Mouse (Mus musculus) midbrain, postnatal 0 days (tissue): ENCODE data around the gene Nup85. TPM values are rescaled to one million over a fixed set of nuclear protein-coding genes. Genes with fewer than 3 reads are reported as not detected.
A peak's percentile ranks its signal among the peaks of the same experiment; 100 is the strongest.

ENCODE experiments used
- ATAC-seq: fragments of 200-750 bp; cut with Nextera tagmentation; 2 replicates; pipeline ENCODE4 v1.8.0; 2017; ENCODE audit warnings: moderate number of reproducible peaks, mild to moderate bottlenecking, moderate TSS enrichment, moderate library complexity; ENCODE audit not compliant: low FRiP score
- DNase-seq: peaks from one replicate; pipeline ENCODE4 v3.0.0-alpha.2; 2015; ENCODE audit warnings: low spot score
- H3K27ac ChIP-seq: fragments of 300-500 bp; sonication (generic); 2 replicates; pipeline ENCODE4 v1.5.1; 2014; ENCODE audit warnings: low read depth, mild to moderate bottlenecking, low read length, mixed read lengths
- H3K27me3 ChIP-seq: fragments of 300-500 bp; sonication (generic); 2 replicates; pipeline ENCODE4 v1.6.1; 2014; ENCODE audit warnings: low read length, control low read depth, mixed read lengths; ENCODE audit not compliant: insufficient read depth
- H3K36me3 ChIP-seq: fragments of 300-500 bp; sonication (generic); 2 replicates; pipeline ENCODE4 v1.6.1; 2014; ENCODE audit warnings: low read length, control low read depth, mixed read lengths; ENCODE audit not compliant: insufficient read depth
- H3K4me1 ChIP-seq: fragments of 300-500 bp; sonication (generic); 2 replicates; pipeline ENCODE4 v1.6.1; 2014; ENCODE audit warnings: mild to moderate bottlenecking, control low read depth, antibody characterized with exemption, low read length, mixed read lengths; ENCODE audit not compliant: insufficient read depth
- H3K4me2 ChIP-seq: fragments of 300-500 bp; sonication (generic); 2 replicates; pipeline ENCODE4 v1.6.1; 2014; ENCODE audit warnings: low read depth, mild to moderate bottlenecking, low read length, mixed read lengths; ENCODE audit not compliant: poor library complexity, severe bottlenecking
- H3K4me3 ChIP-seq: fragments of 300-500 bp; sonication (generic); 2 replicates; pipeline ENCODE4 v1.5.1; 2014; ENCODE audit warnings: low read depth, mild to moderate bottlenecking, low read length, moderate library complexity
- H3K9ac ChIP-seq: fragments of 300-500 bp; sonication (generic); replicated peaks from 2 replicates; pipeline ENCODE4 v1.6.1; 2014; ENCODE audit warnings: mild to moderate bottlenecking, low read length, moderate library complexity, mixed read lengths; ENCODE audit not compliant: poor library complexity, severe bottlenecking
- H3K9me3 ChIP-seq: fragments of 300-500 bp; sonication (generic); 2 replicates; pipeline ENCODE4 v1.6.1; 2016; ENCODE audit warnings: low read length, control low read depth
- CTCF ChIP-seq: IDR thresholded peaks from 2 replicates; pipeline ENCODE4 v1.5.1; 2016; ENCODE audit warnings: antibody characterized with exemption, mild to moderate bottlenecking
- WGBS: fragments of 180-500 bp; shearing (Covaris S2); extraction: QIAGEN DNeasy Blood & Tissue Kit; methylation state at CpG from one replicate; pipeline ENCODE4 v1.1.7; 2014; 5-methylcytosine and 5-hydroxymethylcytosine counted together
- polyA plus RNA-seq: library from polyadenylated mRNA; unstranded; fragments of >200 nt; fragmentation: Nextera tagmentation; extraction: Ambion mirVana; gene quantifications from 2 replicates; pipeline ENCODE4 v1.2.1, GENCODE M21; 2015
- total RNA-seq: library from RNA; depleted of rRNA; stranded (reverse); fragments of >200 nt; gene quantifications from 2 replicates; pipeline ENCODE4 v1.2.3, GENCODE M21; 2014

The Nup85 gene
- total and polyA plus RNA-seq, 2 experiments from 2014 or later = 59.5 to 75.6 TPM

- peaks cover 21% of the 10 kb centered on the region for H3K36me3 ChIP-seq
- H3K4me3 ChIP-seq = peak overlapping the region; percentile 71
- peak overlapping the region; percentile 89 for H3K4me2 ChIP-seq
- H3K27ac ChIP-seq = no peak overlapping the region
- TF ChIP-seq CTCF = no peak
- no peaks in the 10 kb centered on the region for H3K4me1 ChIP-seq
- WGBS = 1% methylated on average over 16 of the region's 16 CpGs
- H3K9me3 ChIP-seq = no peaks in the 10 kb centered on the region
- no peak for DNase-seq
- no peaks in the 10 kb centered on the region for H3K27me3 ChIP-seq
- ATAC-seq = no peak
- H3K9ac ChIP-seq = peak overlapping the region; percentile 83
Observed at GRCm38 (mm10) chr11:115613138-115613945, 49.1 kb downstream of the Nup85 start.

GRCm38 (mm10) chr11:115614346-115615107 lies 50.3 kb downstream of the Nup85 start:
- no peak for TF ChIP-seq CTCF
- H3K36me3 ChIP-seq = peaks cover 19% of the 10 kb centered on the region; the same call in 1 of the 2 replicates
- no peak overlapping the region for H3K4me2 ChIP-seq
- H3K9me3 ChIP-seq = no peaks in the 10 kb centered on the region
- H3K9ac ChIP-seq = no peak overlapping the region
- no peak overlapping the region for H3K27ac ChIP-seq
- ATAC-seq (no peak), DNase-seq (no peak)
- H3K27me3 ChIP-seq = no peaks in the 10 kb centered on the region
- WGBS = 75% methylated on average over 10 of the region's 10 CpGs
- no peak overlapping the region for H3K4me3 ChIP-seq
- no peaks in the 10 kb centered on the region for H3K4me1 ChIP-seq

GRCm38 (mm10) chr11:115615108-115615825 lies 51.0 kb downstream of the Nup85 start:
- no peak for DNase-seq

GRCm38 (mm10) chr11:115615875-115616274 lies 51.6 kb downstream of the Nup85 start:
- Histone ChIP-seq H3K9ac (no peak overlapping the region), H3K36me3 (peaks cover 27% of the 10 kb centered on the region), H3K9me3 (no peaks in the 10 kb centered on the region), H3K4me2 (no peak overlapping the region), H3K27me3 (no peaks in the 10 kb centered on the region), H3K4me1 (no peaks in the 10 kb centered on the region), H3K27ac (no peak overlapping the region), H3K4me3 (no peak overlapping the region)
- ATAC-seq (no peak), DNase-seq (no peak)
- 92% methylated on average over 6 of the region's 6 CpGs for WGBS
- no peak for TF ChIP-seq CTCF

More at GRCm38 (mm10) chr11:115615108-115615825, 51.0 kb downstream of the Nup85 start:
- Histone ChIP-seq H3K27me3 (no peaks in the 10 kb centered on the region), H3K4me2 (no peak overlapping the region), H3K9ac (no peak overlapping the region), H3K4me1 (no peaks in the 10 kb centered on the region), H3K36me3 (peaks cover 21% of the 10 kb centered on the region), H3K27ac (no peak overlapping the region), H3K9me3 (no peaks in the 10 kb centered on the region), H3K4me3 (no peak overlapping the region)
- no peak for TF ChIP-seq CTCF
- WGBS = 88% methylated on average over 15 of the region's 15 CpGs
- ATAC-seq = no peak

GRCm38 (mm10) chr11:115616371-115616770 lies 52.1 kb downstream of the Nup85 start:
- no peak for TF ChIP-seq CTCF
- DNase-seq (no peak), ATAC-seq (no peak)
- no peak overlapping the region for H3K4me3 ChIP-seq
- no peak overlapping the region for H3K27ac ChIP-seq
- H3K9me3 ChIP-seq = no peaks in the 10 kb centered on the region
- no peak overlapping the region for H3K9ac ChIP-seq
- no peaks in the 10 kb centered on the region for H3K27me3 ChIP-seq
- 94% methylated on average over 7 of the region's 7 CpGs for WGBS
- H3K4me2 ChIP-seq = no peak overlapping the region
- H3K36me3 ChIP-seq = peaks cover 27% of the 10 kb centered on the region
- H3K4me1 ChIP-seq = no peaks in the 10 kb centered on the region
